Mouse (Mus musculus): ENCODE measurements at regions not wholly inside any gene's neighbourhood (a gene's known extent, or its start where the extent isn't known, plus 50 kb on each side); places are given as distances from the start of the nearest gene placed in this dataset.

GRCm38 (mm10) chr1:14413826-14414445 is 1679.2 kb downstream of the 4930444P10Rik start:
- DNase-seq: no peak

- no peak for DNase-seq
Measured at GRCm38 (mm10) chr1:14369957-14370833, 1722.9 kb downstream of the 4930444P10Rik start.

DNA sequence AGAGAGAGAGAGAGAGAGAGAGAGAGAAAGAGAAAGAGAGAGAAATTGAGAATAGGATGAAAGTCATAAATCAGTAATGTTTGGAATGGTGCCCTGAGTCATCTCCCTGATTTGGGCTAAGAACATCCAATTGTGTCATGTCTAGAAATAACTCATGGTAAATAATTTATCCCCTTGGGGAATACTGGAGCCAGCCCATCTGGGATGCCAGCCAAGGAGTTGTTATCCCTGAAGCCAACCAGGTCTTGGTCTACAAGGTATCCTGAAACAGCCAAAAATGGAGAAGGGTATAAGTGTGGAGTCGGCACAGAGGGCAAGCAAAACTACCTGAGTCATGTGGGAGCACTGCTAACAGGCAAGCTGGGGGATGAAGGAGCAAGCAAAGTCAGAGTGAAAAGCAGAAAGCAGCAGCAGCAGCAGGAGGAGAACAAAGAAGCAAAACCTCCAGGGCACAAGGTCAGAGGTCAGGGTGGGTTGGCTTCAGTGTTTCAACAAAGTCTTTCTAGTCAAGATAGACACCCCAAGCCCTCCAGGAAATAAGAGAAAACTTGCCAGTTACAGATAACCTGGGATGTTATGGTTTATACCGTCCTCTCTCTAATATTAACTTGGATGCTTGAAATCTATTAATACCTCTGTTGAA is 1733.0 kb downstream of the 4930444P10Rik start:
- DNase-seq: no peak
